7 mouse cellular contexts compared by ENCODE assay signal in genomic region chr3:87910573-87911141, GRCm38 (mm10). TPM values are rescaled to one million over a fixed set of nuclear protein-coding genes. Genes with fewer than 3 reads are reported as not detected.
DNase-seq lines count a peak whose midpoint lies in the region; ATAC-seq lines count a peak whose summit lies in the region.

No protein-coding gene starts in this region.

- peak overlapping the region; percentile 37 for H3K9ac ChIP-seq in hindbrain, embryonic 15.5 days
- peak overlapping the region; percentile 53 for H3K9ac ChIP-seq in midbrain, embryonic 11.5 days (ENCODE audit: low read length)

- peak; percentile 93 for DNase-seq in adipocyte (ENCODE audit: low spot score)
- peak; percentile 80 for DNase-seq in cerebellum, adult 9-11 months
- peak; percentile 83 for DNase-seq in gastrocnemius, adult 18-20 months (ENCODE audit: low spot score)
- peak; percentile 88 for DNase-seq in limb, embryonic 10.5 days (ENCODE audit: low spot score)
- peak; percentile 97 for DNase-seq in midbrain, embryonic 11.5 days (ENCODE audit: low spot score, missing footprints)
- peak; percentile 50 for DNase-seq in splenic B cell, adult 2 months (ENCODE audit: low read depth, low spot score)

- WGBS in hindbrain, embryonic 15.5 days = 4% methylated on average over 12 of the region's 12 CpGs
- 8% methylated on average over 12 of the region's 12 CpGs for WGBS in limb, embryonic 10.5 days
- WGBS in midbrain, embryonic 11.5 days = 4% methylated on average over 12 of the region's 12 CpGs

- 0 out of 2 replicates have a peak, but pooled peaks have one; percentile 9 for ATAC-seq in hindbrain, embryonic 15.5 days (ENCODE audit: low FRiP score, low read depth)
- peak; percentile 41 for ATAC-seq in midbrain, embryonic 11.5 days (ENCODE audit: low FRiP score)

- H3K27ac ChIP-seq in hindbrain, embryonic 15.5 days (replicated peaks) = peak overlapping the region; percentile 81
- H3K27ac ChIP-seq in limb, embryonic 10.5 days = peak overlapping the region; percentile 87
- H3K27ac ChIP-seq in midbrain, embryonic 11.5 days (ENCODE audit: low read depth, low read length) = peak overlapping the region; percentile 76

- H3K36me3 ChIP-seq in hindbrain, embryonic 15.5 days = peaks cover 19% of the 10 kb centered on the region
- peaks cover 42% of the 10 kb centered on the region for H3K36me3 ChIP-seq in limb, embryonic 10.5 days
- H3K36me3 ChIP-seq in midbrain, embryonic 11.5 days (ENCODE audit: control insufficient read depth, insufficient read depth, low read length) = peaks cover 11% of the 10 kb centered on the region
- peaks cover 17% of the 10 kb centered on the region for H3K36me3 ChIP-seq in splenic B cell, adult 2 months (ENCODE audit: control insufficient read depth, insufficient read depth, low read length, poor library complexity, severe bottlenecking)

- no peaks in the 10 kb centered on the region for H3K9me3 ChIP-seq in hindbrain, embryonic 15.5 days
- no peaks in the 10 kb centered on the region for H3K9me3 ChIP-seq in limb, embryonic 10.5 days (replicated peaks)
- H3K9me3 ChIP-seq in midbrain, embryonic 11.5 days (ENCODE audit: control insufficient read depth, low read length) = no peaks in the 10 kb centered on the region

- H3K4me2 ChIP-seq in hindbrain, embryonic 15.5 days = peak overlapping the region; percentile 62
- peak overlapping the region; percentile 59 for H3K4me2 ChIP-seq in midbrain, embryonic 11.5 days

- H3K4me1 ChIP-seq in hindbrain, embryonic 15.5 days (replicated peaks) = peaks cover 42% of the 10 kb centered on the region
- H3K4me1 ChIP-seq in limb, embryonic 10.5 days = peaks cover 44% of the 10 kb centered on the region
- peaks cover 33% of the 10 kb centered on the region for H3K4me1 ChIP-seq in midbrain, embryonic 11.5 days (ENCODE audit: control insufficient read depth, insufficient read depth, low read length)

- peak overlapping the region; percentile 39 for H3K4me3 ChIP-seq in hindbrain, embryonic 15.5 days
- H3K4me3 ChIP-seq in limb, embryonic 10.5 days = peak overlapping the region; percentile 94
- H3K4me3 ChIP-seq in midbrain, embryonic 11.5 days (ENCODE audit: low read depth, low read length) = peak overlapping the region; percentile 37

- H3K27me3 ChIP-seq in hindbrain, embryonic 15.5 days = no peaks in the 10 kb centered on the region
- H3K27me3 ChIP-seq in limb, embryonic 10.5 days (ENCODE audit: low read depth, poor library complexity, severe bottlenecking) = no peaks in the 10 kb centered on the region
- H3K27me3 ChIP-seq in midbrain, embryonic 11.5 days (ENCODE audit: control insufficient read depth, insufficient read depth, low read length) = no peaks in the 10 kb centered on the region
- no peaks in the 10 kb centered on the region for H3K27me3 ChIP-seq in splenic B cell, adult 2 months (ENCODE audit: control insufficient read depth, insufficient read depth, low read length, poor library complexity, severe bottlenecking)

RNA-seq across cellular contexts. Expression of gene Hdgf, which starts 4.5 kb away (rescaled TPM):
- total RNA-seq in gastrocnemius, adult 18-20 months (2021) = 100 to 1,000 TPM; 219 to 232 TPM
- polyA plus RNA-seq in hindbrain, embryonic 15.5 days (2015; fragmentation: Nextera tagmentation; extraction: Ambion mirVana) = 170 and 183 TPM in 2 replicates
- 272 and 313 TPM in 2 replicates for polyA plus RNA-seq in limb, embryonic 10.5 days (2016; fragmentation: Nextera tagmentation; extraction: Ambion mirVana)
- 245 and 268 TPM in 2 replicates for polyA plus RNA-seq in midbrain, embryonic 11.5 days (2014; fragmentation: Nextera tagmentation; extraction: Ambion mirVana)

RNA-seq across cellular contexts. Expression of gene Mrpl24, which starts 8.6 kb away (rescaled TPM):
- total RNA-seq in gastrocnemius, adult 18-20 months (2021) = 10 to 100 TPM; 42.2 to 49.1 TPM
- polyA plus RNA-seq in hindbrain, embryonic 15.5 days (2015; fragmentation: Nextera tagmentation; extraction: Ambion mirVana) = 48.6 and 56.2 TPM in 2 replicates
- 75.0 and 81.3 TPM in 2 replicates for polyA plus RNA-seq in limb, embryonic 10.5 days (2016; fragmentation: Nextera tagmentation; extraction: Ambion mirVana)
- 73.9 and 84.5 TPM in 2 replicates for polyA plus RNA-seq in midbrain, embryonic 11.5 days (2014; fragmentation: Nextera tagmentation; extraction: Ambion mirVana)

RNA-seq across cellular contexts. Expression of gene Isg20l2, which starts 19.5 kb away (rescaled TPM):
- total RNA-seq in gastrocnemius, adult 18-20 months (2021) = 1 to 10 TPM; 6.3 to 8.1 TPM
- 30.7 and 33.3 TPM in 2 replicates for polyA plus RNA-seq in hindbrain, embryonic 15.5 days (2015; fragmentation: Nextera tagmentation; extraction: Ambion mirVana)
- polyA plus RNA-seq in limb, embryonic 10.5 days (2016; fragmentation: Nextera tagmentation; extraction: Ambion mirVana) = 84.8 and 86.0 TPM in 2 replicates
- polyA plus RNA-seq in midbrain, embryonic 11.5 days (2014; fragmentation: Nextera tagmentation; extraction: Ambion mirVana) = 53.9 and 54.8 TPM in 2 replicates

RNA-seq across cellular contexts. Expression of gene Rrnad1, which starts 19.9 kb away (rescaled TPM):
- 1 to 10 TPM; 3.2 to 3.4 TPM for total RNA-seq in gastrocnemius, adult 18-20 months (2021)
- 20.1 and 20.3 TPM in 2 replicates for polyA plus RNA-seq in hindbrain, embryonic 15.5 days (2015; fragmentation: Nextera tagmentation; extraction: Ambion mirVana)
- polyA plus RNA-seq in limb, embryonic 10.5 days (2016; fragmentation: Nextera tagmentation; extraction: Ambion mirVana) = 21.1 and 21.7 TPM in 2 replicates
- polyA plus RNA-seq in midbrain, embryonic 11.5 days (2014; fragmentation: Nextera tagmentation; extraction: Ambion mirVana) = 14.6 and 17.0 TPM in 2 replicates

RNA-seq across cellular contexts. Expression of gene Prcc, which starts 25.2 kb away (rescaled TPM):
- total RNA-seq in gastrocnemius, adult 18-20 months (2021) = 10 to 100 TPM; 48.3 to 55.2 TPM
- polyA plus RNA-seq in hindbrain, embryonic 15.5 days (2015; fragmentation: Nextera tagmentation; extraction: Ambion mirVana) = 15.6 and 18.5 TPM in 2 replicates
- 17.5 and 20.5 TPM in 2 replicates for polyA plus RNA-seq in limb, embryonic 10.5 days (2016; fragmentation: Nextera tagmentation; extraction: Ambion mirVana)
- 18.4 and 20.4 TPM in 2 replicates for polyA plus RNA-seq in midbrain, embryonic 11.5 days (2014; fragmentation: Nextera tagmentation; extraction: Ambion mirVana)

Comparison
In these comparisons a context has a peak if more than half of its experiments do, and no peak if none do; other contexts are left out.
1. Peak in every context shown above with its lines: DNase-seq, ATAC-seq, H3K4me3 ChIP-seq and H3K27ac ChIP-seq.
2. H3K4me3 ChIP-seq: peak in every context shown above with its lines; median percentile 94 in limb, embryonic 10.5 days; 39 in hindbrain, embryonic 15.5 days; 37 in midbrain, embryonic 11.5 days.